Mouse (Mus musculus): ENCODE results near the gene Mdga1.
"Not testable (repeated sequence)": the region's sequence is repeated elsewhere in the genome, so short reads cannot be mapped to it uniquely, and the experiment has no call there.

Mdga1 gene

DNA sequence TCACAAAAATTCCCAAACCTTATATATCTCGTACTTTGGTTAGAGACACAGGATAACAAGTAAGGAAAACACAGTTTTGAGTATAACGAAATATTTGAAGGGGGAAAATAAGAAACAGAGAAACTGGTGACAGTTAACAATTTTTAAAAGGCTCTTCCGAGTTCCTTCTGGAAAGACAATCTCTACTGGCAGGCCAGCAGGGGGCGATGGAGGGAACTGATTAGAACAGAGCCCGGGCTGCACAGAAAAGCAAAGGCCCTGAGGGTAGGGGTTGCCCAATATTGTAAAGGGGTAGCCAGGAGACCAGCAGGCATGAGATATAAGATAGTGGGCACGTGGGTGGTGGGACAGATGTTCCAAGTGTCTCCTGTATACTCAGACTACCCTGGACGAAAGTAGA, 173.8 kb downstream of the Mdga1 start:
- no peak for DNase-seq

DNA sequence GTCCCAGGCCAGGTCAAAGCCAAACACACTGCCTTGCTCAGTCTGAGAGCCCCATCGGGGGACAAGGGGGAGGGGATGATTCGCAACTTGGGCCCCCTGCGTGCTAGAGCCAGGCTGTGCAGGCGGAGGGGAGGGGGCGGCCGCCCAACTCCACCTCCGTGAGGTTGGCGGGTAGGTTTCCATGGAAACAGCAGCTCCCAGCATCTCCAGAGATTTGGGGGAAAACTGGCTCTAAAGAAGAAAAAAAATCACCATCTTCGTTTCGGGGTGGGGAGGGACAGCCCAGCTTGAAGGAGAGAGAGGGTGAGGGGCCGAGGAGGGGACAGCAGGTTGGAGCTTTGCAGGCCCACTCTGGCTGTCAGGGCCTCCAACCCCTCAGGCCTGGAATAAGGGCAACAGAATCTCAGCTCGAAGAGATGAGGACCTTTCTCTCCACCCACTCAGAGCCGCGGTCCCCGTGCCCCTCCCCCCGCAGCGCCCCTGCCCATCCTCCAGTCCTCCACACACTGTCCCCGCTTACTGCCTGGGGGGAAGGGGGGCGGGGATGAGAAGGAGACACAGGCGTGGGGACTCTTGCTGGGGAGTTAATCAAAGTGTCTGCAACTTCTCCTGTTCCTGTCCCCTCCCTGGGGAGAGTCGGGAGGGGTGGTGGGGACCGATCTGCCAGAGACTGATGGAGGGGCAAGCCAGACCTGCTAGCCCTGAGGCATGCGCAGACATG, 174.7 kb downstream of the Mdga1 start:
- no peak for DNase-seq

DNA sequence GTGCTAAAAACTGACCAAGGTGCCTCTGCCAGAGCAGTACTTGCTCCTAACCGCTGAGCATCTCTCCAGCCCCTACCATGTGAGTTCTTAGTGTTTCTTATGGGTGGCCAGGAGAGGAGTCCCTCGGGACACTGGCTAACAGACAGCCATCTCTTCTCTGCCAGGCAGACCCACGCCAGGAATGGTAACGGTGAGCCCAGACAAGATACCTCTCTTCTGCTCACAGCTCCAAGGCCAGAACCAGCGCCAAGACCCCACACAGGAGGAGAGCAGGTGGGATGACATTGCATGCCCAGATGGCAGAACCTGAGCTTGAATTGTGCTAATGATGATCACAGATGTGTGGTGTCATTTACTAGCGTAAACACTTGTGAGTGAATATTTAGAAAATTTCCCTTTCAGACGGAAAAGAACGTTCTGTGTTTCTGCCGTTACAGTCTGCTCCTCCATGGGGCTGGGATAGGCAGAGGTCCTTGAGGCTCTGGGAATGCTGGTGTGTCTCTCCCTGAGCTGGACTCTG, 178.3 kb downstream of the Mdga1 start:
- no peak for DNase-seq

DNA sequence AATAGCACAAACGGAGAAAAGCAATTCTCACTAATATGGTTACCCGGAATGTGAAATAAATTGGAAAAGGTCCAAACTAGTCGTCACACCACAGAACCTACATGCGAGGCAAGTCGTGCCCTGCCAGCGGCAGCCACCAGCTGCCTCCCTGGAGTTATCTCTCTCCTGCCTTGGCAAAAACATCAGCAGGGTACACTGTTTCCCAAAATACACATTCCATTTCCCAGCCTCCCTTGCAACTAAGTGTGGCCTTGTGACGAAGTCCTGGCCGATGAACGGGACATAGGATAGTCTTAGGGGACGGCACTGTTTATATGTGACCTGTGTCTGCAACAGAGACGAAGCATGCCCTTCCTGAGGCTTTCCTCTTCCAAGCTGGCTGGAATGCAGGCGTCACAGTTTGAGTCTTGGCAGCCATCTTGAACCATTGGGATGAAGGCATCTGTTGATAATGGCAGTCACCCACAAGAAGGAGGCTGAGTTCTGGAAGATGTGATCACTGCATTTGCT, 179.6 kb downstream of the Mdga1 start:
- peak; percentile 95 for DNase-seq

DNA sequence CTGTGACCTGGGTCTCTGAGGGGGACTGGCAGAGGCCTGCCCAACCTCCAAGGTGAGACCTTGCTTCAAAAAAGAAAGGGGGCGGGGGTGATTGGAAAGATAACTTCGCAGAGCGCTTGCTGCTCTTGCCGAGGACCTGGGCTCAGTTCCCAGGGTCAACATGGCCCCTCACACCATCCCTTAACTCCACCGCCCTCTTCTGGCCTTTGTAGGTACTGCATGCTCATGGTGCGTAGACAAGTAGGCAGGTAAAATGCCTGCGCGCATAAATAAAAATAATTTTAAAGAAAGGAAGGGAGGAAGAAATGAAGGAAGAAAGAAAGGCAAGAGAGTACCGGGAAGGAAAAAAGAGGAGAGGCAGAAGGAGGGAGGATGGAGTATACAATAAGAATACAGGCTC, 180.2 kb downstream of the Mdga1 start:
- no peak for DNase-seq

DNA sequence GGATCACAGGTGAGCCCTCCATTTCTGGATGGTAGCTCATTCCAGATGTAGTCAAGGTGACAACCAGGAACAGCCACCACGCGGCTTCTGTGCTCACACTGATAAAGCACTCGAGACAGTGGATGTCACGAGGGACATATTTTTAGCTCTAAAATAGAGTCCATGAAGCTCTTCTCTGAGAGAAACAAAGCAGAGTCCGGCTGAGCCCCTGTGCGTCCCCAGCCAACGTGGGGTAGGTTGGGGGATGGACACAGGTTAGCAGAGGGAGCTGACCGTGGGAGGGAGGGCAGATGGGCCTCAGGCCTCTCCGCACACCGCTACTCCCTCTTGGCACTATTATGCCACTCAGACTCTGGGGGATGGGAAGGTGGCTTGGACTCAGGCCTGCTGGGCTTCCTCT, 181.3 kb downstream of the Mdga1 start:
- peak; percentile 94 for DNase-seq

DNA sequence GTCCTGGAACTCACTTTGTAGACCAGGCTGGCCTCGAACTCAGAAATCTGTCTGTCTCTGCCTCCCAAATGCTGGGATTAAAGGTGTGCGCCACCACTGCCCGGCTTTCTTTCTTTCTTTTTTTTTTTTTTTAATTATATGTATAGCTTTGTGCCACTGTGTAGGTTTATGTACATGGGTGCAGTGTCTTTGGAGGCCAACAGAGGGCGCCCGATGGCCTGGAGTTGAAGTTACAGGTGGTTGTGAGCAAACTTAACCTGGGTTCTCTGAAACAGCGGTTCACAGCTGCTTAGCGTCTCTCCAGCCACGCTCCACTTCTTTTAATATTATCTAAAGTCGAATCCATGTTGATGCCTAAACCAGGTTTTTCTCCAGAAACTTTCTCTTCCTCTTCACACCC, 185.1 kb downstream of the Mdga1 start:
- no peak for DNase-seq

DNA sequence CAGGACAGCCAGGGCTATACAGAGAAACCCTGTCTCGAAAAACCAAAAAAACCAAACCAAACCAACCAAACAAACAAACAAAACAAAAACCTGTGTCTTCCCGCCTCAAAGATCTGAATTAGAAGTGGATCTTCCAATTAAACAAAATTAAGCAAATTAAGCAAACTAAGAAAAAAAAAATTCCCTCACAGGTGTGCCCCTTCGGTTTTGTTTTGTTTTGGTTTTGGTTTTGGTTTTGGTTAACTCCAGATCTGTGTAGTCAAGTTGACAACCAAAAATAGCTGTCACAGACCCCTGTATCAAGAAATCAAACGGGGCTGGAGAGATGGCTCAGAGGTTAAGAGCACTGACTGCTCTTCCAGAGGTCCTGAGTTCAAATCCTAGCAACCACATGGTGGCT, 188.4 kb downstream of the Mdga1 start:
- not testable (repeated sequence) for DNase-seq

DNA sequence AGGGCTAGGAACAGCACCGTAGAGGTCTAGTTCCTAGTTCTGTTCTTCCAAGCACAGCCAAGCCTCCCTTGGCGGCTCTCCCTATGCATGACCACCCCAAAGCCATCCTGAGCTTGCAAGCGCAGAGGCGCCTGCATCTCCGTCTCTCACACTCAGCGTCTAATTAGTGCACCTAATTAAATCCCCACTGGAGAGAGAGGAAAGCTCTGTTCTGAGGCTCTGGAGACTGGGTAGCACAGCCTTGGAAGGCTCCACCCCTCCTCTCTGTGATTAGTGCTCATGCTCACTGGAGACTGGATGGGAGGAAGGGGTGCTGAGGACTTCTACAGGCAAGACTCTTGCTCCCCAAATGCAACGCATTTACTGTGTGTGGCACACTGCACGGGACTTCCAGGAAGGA, 191.9 kb downstream of the Mdga1 start:
- no peak for DNase-seq

Data from heart, adult 11 months (tissue).